Mouse (Mus musculus): ENCODE results near the gene Nek1. TPM values are rescaled to one million over a fixed set of nuclear protein-coding genes. Genes with fewer than 3 reads are reported as not detected.

Gene Nek1
- polyA plus RNA-seq, 1 experiment from 2014 or later: 11.3 TPM

DNA sequence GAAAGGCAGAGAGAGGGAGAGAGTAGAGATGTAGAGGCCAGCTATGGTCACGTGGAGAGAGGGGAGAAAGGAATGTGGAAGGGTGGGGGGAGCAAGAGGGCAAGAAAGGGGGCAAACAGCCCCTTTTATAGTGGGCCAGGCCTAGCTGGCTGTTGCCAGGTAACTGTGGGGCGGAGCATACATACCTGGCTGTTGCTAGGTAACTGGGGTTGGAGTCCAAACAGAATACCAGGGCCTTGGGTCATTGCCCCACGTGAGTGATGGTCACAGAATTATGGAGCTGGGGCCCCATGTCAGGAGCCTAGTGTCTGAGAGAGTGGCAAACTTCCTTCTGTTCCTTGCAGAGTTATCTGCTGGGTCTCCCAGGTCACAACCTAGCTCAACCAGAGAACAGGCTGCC is 149.3 kb downstream of the Nek1 start:
- CTCF ChIA-PET: no interaction called here
- DNase-seq (ENCODE audit: low read depth, low spot score) (no peak), ATAC-seq (no peak)
- POLR2A ChIA-PET: no interaction called here
- no peaks in the 10 kb centered on the region for H3K27me3 ChIP-seq
- TF ChIP-seq CTCF (IDR thresholded peaks at IDR 0.05): no peak
- in situ Hi-C loops (cut with MboI; ENCODE audit: low pct_unique_long_range_greater_than_20kb): no loop called here

DNA sequence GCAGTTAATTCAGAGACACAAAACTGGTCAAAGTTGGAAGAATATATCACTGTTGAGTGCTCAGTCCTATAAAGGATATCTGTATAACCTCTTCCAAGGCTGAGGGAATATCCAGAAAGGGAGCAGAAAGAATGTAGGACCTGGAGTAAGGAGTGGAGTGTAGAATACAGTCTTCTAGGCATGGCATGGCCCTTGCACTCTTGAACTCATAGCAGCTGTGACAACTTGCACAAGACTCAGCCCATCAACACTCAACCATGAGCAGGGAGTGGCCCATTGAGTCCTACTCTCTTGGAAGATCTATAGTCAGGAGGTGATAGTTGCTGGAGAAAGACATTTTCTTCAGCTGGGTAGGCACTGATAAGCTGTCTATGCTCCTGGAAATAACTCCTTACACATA is 149.8 kb downstream of the Nek1 start:
- ATAC-seq: no peak
- ChIA-PET POLR2A (no interaction called here), CTCF (no interaction called here)
- no peaks in the 10 kb centered on the region for H3K27me3 ChIP-seq
- in situ Hi-C loops (cut with MboI; ENCODE audit: low pct_unique_long_range_greater_than_20kb): no loop called here
- DNase-seq (ENCODE audit: low read depth, low spot score): no peak
- no peak for TF ChIP-seq CTCF (IDR thresholded peaks at IDR 0.05)

DNA sequence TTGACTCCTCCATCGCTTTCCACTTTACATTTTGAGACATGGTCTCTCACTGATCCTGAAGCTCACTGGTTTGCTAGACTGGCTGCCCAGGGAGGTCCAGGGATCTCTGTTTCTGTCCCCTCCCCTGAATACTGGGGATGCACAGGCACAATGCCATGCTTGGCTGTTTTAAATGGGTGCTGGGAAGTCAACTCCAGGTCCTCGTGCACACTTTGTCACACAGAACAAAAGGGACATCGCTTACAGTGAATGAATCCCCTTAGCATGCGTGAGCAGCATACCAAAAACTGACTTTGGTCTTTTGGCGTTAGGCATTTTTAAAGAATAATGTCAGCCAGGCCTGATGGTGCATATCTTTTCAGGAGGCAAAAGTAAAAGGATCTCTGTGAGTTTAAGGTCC is 155.7 kb downstream of the Nek1 start:
- POLR2A ChIA-PET: no interaction called here
- ATAC-seq (no peak), DNase-seq (ENCODE audit: low read depth, low spot score) (no peak)
- no peak for TF ChIP-seq CTCF (IDR thresholded peaks at IDR 0.05)
- H3K27me3 ChIP-seq: no peaks in the 10 kb centered on the region
- in situ Hi-C loops (cut with MboI; ENCODE audit: low pct_unique_long_range_greater_than_20kb): no loop called here
- CTCF ChIA-PET: no interaction called here

DNA sequence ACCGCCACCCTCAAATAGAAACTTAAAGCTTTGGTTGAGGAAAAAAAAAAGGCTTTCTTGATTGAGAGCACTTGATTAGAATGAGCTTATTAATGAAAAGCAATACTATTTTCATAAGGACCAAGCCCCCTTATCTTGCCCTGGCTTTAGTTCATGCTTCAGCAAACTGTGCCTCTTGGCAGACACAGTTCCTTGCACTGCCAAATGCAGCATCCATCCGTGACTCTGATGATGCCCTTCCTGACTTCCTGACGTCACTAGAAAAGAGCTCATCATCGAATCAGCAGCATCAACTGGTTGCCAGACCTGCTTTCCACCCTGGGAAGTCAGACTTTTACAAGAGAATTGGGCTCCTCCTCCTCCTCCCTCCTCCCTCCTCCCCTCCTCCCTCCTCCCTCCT is 157.6 kb downstream of the Nek1 start:
- ChIA-PET CTCF (no interaction called here), POLR2A (no interaction called here)
- DNase-seq (ENCODE audit: low read depth, low spot score) (no peak), ATAC-seq (no peak)
- in situ Hi-C loops (cut with MboI; ENCODE audit: low pct_unique_long_range_greater_than_20kb): no loop called here
- H3K27me3 ChIP-seq: no peaks in the 10 kb centered on the region
- TF ChIP-seq CTCF (IDR thresholded peaks at IDR 0.05): no peak

DNA sequence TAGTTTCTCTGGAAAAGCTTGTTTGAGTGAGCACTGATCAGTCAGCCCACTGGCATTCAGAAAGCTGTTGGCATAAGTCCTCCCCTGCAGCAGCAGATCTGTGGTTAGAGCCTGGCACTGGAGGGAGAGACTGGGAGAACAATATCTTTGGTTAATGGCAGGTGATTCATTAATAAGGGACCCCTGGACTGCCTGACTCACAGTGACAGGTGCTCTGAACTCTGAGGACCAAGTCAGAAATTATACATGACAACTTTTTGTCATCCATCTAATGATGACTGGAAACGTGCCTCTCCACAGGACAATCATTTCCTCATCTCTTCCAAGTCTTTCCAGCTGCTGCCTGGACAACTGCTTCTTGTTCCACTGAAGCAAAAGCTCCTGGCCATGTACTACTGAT is 163.4 kb downstream of the Nek1 start:
- in situ Hi-C loops (cut with MboI; ENCODE audit: low pct_unique_long_range_greater_than_20kb): no loop called here
- H3K27me3 ChIP-seq: no peaks in the 10 kb centered on the region
- ChIA-PET POLR2A (no interaction called here), CTCF (no interaction called here)
- TF ChIP-seq CTCF (IDR thresholded peaks at IDR 0.05): no peak
- ATAC-seq (no peak), DNase-seq (ENCODE audit: low read depth, low spot score) (no peak)

DNA sequence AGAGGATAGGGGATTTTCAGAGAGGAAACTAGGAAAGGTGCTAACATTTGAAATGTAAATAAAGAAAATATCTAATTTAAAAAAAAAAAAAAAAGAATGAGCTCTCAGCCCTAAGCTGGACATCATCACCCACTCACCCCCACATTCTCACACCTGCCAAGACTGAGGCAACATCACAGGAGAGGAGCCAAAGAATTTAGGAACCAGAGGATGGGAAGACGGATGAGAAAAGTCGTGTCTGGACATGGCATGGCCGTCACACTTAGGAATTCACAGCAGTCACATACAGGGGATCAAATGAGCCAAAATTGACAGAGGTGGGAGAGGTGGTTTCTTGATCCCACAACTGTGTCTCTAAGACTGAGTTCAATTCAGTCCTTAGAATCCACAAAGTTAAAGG is 165.5 kb downstream of the Nek1 start:
- DNase-seq (ENCODE audit: low read depth, low spot score) (no peak), ATAC-seq (no peak)
- CTCF ChIA-PET: no interaction called here
- POLR2A ChIA-PET: interaction anchor here (0.6 kb wide), 1 partner anchor 85 kb away, joined by 4 read pairs; no protein-coding TSS in a partner anchor
- in situ Hi-C loops (cut with MboI; ENCODE audit: low pct_unique_long_range_greater_than_20kb): no loop called here
- TF ChIP-seq CTCF (IDR thresholded peaks at IDR 0.05): no peak
- H3K27me3 ChIP-seq: no peaks in the 10 kb centered on the region

DNA sequence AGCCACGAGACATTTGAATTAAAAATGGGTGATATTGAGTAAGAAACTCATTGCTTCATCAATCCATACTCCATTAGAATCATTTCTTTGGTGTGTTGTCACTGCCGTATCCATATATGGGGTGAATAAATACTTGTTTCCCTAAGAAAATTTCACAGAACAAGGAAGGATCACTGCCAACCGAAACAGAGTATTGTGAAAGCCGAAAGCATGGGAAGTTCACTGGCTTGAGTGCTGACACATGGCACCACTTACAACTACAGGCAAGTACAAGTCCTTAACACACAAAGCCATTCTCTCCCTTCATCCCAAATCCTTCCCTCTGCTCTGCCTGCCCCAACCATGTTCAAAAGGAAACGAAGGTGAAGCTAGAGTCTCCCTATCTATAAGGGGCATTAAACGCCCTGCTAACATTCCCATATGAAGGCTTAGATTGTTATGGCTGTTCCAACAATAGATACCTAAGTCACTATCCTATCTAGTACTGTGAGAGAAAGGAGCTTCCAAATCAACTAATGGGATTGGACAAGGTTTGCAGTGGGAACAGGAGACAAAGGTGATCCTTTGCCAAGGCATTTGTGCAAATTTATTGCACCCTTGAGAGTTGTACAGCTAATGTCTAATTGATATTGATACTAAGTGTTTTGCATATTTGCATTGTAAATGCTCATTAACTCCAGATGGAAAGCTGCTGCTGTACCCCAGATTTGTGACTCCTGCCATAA is 168.6 kb downstream of the Nek1 start:
- no peak for DNase-seq (ENCODE audit: low read depth, low spot score)
- in situ Hi-C loops (cut with MboI; ENCODE audit: low pct_unique_long_range_greater_than_20kb): no loop called here
- H3K27me3 ChIP-seq: no peaks in the 10 kb centered on the region
- no peak for TF ChIP-seq CTCF (IDR thresholded peaks at IDR 0.05)
- ChIA-PET POLR2A (no interaction called here), CTCF (no interaction called here)
- no peak for ATAC-seq

DNA sequence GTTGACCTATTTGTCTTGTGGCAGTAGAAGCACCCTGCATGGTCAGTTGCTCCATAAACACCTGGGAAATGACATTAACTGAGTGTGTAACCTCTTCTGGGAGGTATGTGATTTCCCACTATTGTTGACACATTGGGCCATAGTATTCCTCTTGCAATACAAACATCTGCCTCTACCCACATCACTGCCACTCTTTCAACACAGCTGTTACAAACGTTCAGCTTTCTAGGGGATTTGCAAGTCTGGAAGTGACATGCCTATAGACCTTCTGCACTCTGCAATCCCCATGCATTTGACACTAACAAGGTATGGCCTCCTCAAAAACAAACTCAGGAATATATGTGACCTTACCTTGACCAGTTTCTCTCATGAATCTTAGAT is 169.2 kb downstream of the Nek1 start:
- ATAC-seq (no peak), DNase-seq (ENCODE audit: low read depth, low spot score) (no peak)
- in situ Hi-C loops (cut with MboI; ENCODE audit: low pct_unique_long_range_greater_than_20kb): no loop called here
- TF ChIP-seq CTCF (IDR thresholded peaks at IDR 0.05): no peak
- ChIA-PET CTCF (no interaction called here), POLR2A (no interaction called here)
- H3K27me3 ChIP-seq: no peaks in the 10 kb centered on the region

DNA sequence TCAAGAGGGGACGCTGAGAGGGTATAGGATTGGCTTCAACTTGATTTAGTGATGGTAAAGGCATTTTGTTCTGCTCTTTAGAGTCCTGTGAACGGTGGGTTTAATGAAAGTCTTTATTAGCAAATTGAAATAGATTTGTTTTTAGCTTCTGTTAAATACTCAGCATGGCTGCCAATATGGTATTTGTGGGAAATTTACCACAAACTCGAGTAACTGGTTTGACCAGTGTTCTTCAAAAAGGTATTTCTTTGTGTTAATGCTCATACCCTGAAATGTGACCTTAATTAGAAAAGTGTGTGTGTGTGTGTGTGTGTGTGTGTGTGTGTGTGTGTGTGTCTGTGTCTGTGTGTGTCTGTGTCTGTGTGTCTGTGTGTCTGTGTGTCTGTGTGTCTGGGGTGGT is 178.6 kb downstream of the Nek1 start:
- DNase-seq (ENCODE audit: low read depth, low spot score) (no peak), ATAC-seq (no peak)
- no peak for TF ChIP-seq CTCF (IDR thresholded peaks at IDR 0.05)
- in situ Hi-C loops (cut with MboI; ENCODE audit: low pct_unique_long_range_greater_than_20kb): no loop called here
- ChIA-PET POLR2A (no interaction called here), CTCF (no interaction called here)
- no peaks in the 10 kb centered on the region for H3K27me3 ChIP-seq

DNA sequence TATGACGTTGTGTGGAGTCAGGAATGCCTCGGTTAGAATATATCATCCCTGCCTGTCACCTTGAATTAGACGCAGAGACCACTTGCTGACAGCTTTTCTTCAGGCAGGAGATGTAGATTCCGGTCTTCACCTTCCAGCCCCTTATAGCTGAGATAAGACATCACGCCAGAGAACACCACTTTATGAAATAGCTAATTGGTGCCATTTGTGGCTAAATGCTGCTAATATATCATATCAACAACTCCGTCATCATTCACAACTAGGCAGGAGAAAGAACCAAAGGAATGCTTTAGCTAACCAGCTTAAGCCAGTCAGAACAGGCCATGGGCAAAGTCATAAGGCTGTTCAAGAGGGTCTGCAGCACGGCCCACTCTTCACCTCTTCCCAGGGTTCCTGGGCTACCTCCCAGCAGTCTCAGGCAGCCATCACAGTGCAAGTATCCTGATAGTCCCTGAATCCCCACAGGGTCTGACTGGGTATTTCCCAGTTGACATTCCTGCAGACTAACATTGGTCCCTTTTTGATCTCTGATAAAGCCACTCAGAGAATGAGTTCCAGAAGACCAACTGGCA is 181.0 kb downstream of the Nek1 start:
- DNase-seq (ENCODE audit: low read depth, low spot score): no peak
- CTCF ChIA-PET: no interaction called here
- in situ Hi-C loops (cut with MboI; ENCODE audit: low pct_unique_long_range_greater_than_20kb): no loop called here

DNA sequence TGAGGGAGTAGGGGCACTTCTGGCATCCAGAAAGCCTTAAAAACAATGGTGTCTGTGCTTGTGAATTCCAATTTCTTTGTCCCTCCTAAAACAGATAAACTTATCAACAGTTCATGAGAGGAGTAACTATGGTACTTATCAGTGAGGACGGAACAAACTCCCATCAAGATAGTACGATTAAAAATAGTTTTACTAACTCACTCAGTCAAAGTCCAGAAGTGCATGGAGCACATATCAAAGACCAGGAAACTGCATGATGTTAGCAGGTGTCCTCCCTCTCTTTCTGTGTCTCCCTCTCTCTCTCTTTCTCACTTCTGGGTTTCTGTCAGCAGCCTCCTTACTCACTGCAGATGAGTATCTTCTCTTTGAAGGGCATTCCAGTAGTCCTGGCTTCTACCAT is 182.9 kb downstream of the Nek1 start:
- no peaks in the 10 kb centered on the region for H3K27me3 ChIP-seq
- CTCF ChIA-PET: no interaction called here
- TF ChIP-seq CTCF (IDR thresholded peaks at IDR 0.05): no peak
- ATAC-seq: no peak
- in situ Hi-C loops (cut with MboI; ENCODE audit: low pct_unique_long_range_greater_than_20kb): no loop called here
- DNase-seq (ENCODE audit: low read depth, low spot score): no peak
- POLR2A ChIA-PET: no interaction called here

More for the DNA sequence above, 181.0 kb downstream of the Nek1 start:
- no peak for TF ChIP-seq CTCF (IDR thresholded peaks at IDR 0.05)
- no peaks in the 10 kb centered on the region for H3K27me3 ChIP-seq
- POLR2A ChIA-PET: no interaction called here
- ATAC-seq: no peak
